Mouse (Mus musculus): ENCODE results near the gene Ipo4. TPM values are rescaled to one million over a fixed set of nuclear protein-coding genes. Genes with fewer than 3 reads are reported as not detected.

The Ipo4 gene
- polyA plus RNA-seq, 1 experiment from 2014 or later = 68.5 TPM

GRCm38 (mm10) chr14:55598521-55599390 is 37.0 kb downstream of the Ipo4 start:
- ATAC-seq (ENCODE audit: low FRiP score) = no peak
- Histone ChIP-seq H3K27me3 (no peaks in the 10 kb centered on the region), H3K4me3 (replicated peaks) (no peak overlapping the region), H3K4me1 (peaks cover 6% of the 10 kb centered on the region), H3K36me3 (replicated peaks) (peaks cover 86% of the 10 kb centered on the region), H3K27ac (no peak overlapping the region), H3K9me3 (no peaks in the 10 kb centered on the region), H3K9ac (no peak overlapping the region), H3K4me2 (no peak overlapping the region)
- WGBS = 94% methylated on average over 21 of the region's 21 CpGs

GRCm38 (mm10) chr14:55596036-55596690 is 39.6 kb downstream of the Ipo4 start:
- H3K9ac ChIP-seq = no peak overlapping the region
- H3K4me3 ChIP-seq (replicated peaks) = no peak overlapping the region
- H3K36me3 ChIP-seq (replicated peaks) = peaks cover 60% of the 10 kb centered on the region
- 81% methylated on average over 13 of the region's 13 CpGs for WGBS
- H3K27ac ChIP-seq = no peak overlapping the region
- ATAC-seq (ENCODE audit: low FRiP score) = no peak
- H3K4me2 ChIP-seq = no peak overlapping the region
- no peaks in the 10 kb centered on the region for H3K27me3 ChIP-seq
- no peaks in the 10 kb centered on the region for H3K9me3 ChIP-seq
- peaks cover 20% of the 10 kb centered on the region for H3K4me1 ChIP-seq

DNA sequence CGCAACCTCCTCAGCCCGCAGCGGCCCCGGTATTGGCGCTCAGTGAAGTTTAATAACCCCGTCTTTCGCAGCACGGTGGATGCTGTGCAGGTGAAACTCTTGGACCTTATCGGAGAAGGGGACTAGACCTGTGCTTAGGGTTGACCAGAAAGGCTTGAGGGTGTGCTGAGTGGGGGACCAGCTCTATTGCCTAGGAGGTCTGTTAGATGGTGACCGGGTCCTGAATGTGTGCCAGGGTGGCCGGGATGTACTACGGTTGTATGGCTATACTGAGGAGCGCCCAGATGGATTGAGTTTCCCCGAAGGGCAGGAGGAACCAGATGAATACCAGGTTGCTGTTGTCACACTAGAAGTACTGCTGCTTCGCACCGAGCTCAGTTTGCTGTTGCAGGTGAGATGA is 43.5 kb downstream of the Ipo4 start:
- Histone ChIP-seq H3K27ac (no peak overlapping the region), H3K36me3 (replicated peaks) (peaks cover 36% of the 10 kb centered on the region), H3K27me3 (no peaks in the 10 kb centered on the region), H3K4me1 (peaks cover 28% of the 10 kb centered on the region), H3K9me3 (no peaks in the 10 kb centered on the region), H3K9ac (peak overlapping the region; percentile 83), H3K4me2 (peak overlapping the region; percentile 97), H3K4me3 (replicated peaks) (peak overlapping the region; percentile 83)
- WGBS = 8% methylated on average over 16 of the region's 16 CpGs
- no peak for ATAC-seq (ENCODE audit: low FRiP score)

DNA sequence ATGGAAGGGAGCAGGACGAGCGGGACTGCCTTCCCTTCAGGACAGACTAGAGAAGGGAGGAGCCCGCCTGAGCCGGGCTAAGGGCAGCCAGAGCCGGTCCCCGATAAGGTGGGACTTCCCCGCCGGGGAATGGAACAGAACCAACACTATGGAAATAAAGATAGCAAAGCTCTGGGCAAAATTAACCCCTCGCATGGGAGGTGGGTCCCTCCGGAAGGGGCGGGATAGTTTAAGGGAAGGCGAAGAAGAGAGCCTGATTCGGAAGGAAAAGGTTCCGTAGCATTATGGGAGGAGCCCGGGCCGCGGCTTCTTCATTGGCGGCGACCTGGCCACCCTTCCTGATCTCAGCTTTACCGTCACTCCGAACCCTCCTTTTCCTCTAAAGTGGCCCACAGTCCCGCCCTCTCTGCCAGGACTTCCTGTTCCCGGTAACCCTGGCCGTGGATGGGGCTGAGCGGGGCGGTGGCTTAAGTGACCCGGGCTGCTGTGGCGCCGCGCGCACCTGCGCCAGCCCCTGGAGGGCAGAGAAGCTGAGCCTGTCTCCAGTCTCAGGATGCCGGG is 44.3 kb downstream of the Ipo4 start, which contains the start of gene Rnf31:
Gene Rnf31 (plus strand): TSS at position 378 of the 561 bp plus-strand sequence.
- Histone ChIP-seq H3K27ac (peak within 1 kb of the TSS; percentile 95), H3K9ac (peak within 1 kb of the TSS; percentile 83), H3K4me2 (peak within 1 kb of the TSS; percentile 97), H3K9me3 (no peaks in the 10 kb centered on the region), H3K4me1 (peaks cover 28% of the 10 kb centered on the region), H3K36me3 (replicated peaks) (peaks cover 28% of the 10 kb centered on the region), H3K27me3 (no peaks in the 10 kb centered on the region), H3K4me3 (replicated peaks) (peak within 1 kb of the TSS; percentile 83)
- peak; percentile 91 for ATAC-seq (ENCODE audit: low FRiP score)
- under 1% methylated on average over 33 of the region's 33 CpGs for WGBS

GRCm38 (mm10) chr14:55590748-55591330 is 44.9 kb downstream of the Ipo4 start, which contains the start of gene Psme2:
TSS of gene Psme2 (minus strand) at chr14:55591113.
- peak; percentile 97 for ATAC-seq (ENCODE audit: low FRiP score)
- WGBS = 2% methylated on average over 22 of the region's 22 CpGs
- peak within 1 kb of the TSS; percentile 83 for H3K9ac ChIP-seq
- peak within 1 kb of the TSS; percentile 83 for H3K4me3 ChIP-seq (replicated peaks)
- H3K9me3 ChIP-seq = no peaks in the 10 kb centered on the region
- peaks cover 22% of the 10 kb centered on the region for H3K36me3 ChIP-seq (replicated peaks)
- H3K27me3 ChIP-seq = no peaks in the 10 kb centered on the region
- H3K4me1 ChIP-seq = peaks cover 28% of the 10 kb centered on the region
- peak within 1 kb of the TSS; percentile 95 for H3K27ac ChIP-seq
- peak within 1 kb of the TSS; percentile 97 for H3K4me2 ChIP-seq

- Histone ChIP-seq H3K27ac (0 out of 2 replicates have a peak overlapping the region, but pooled peaks have one; percentile 95), H3K4me3 (replicated peaks) (peak overlapping the region; percentile 83), H3K4me2 (peak overlapping the region; percentile 97), H3K36me3 (replicated peaks) (peaks cover 13% of the 10 kb centered on the region), H3K9ac (peak overlapping the region; percentile 83), H3K9me3 (no peaks in the 10 kb centered on the region), H3K4me1 (peaks cover 34% of the 10 kb centered on the region), H3K27me3 (no peaks in the 10 kb centered on the region; the same call in 1 of the 2 replicates)
- ATAC-seq (ENCODE audit: low FRiP score) = no peak
- 87% methylated on average over 11 of the region's 11 CpGs for WGBS
Observed at GRCm38 (mm10) chr14:55589771-55590448, 45.8 kb downstream of the Ipo4 start.

DNA sequence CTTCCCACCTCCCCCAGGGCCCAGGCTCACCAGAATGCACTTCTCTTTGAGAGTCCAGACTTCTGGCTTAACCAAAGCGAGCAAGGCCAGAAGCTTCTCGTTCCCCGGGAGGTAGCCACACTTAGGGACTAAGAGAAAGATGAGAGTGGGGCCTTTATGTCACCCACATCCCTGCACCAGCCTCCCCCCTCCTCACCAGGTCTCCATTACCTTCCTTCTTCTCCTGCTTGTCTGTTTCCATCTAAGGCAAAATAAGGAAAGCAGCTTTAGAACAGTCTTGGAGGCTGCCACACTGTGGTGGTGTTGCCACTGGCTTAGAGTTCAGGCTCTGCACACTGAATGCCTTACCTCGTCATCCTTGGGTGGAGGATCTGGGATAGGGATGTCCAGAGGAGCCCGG is 46.5 kb downstream of the Ipo4 start:
- Histone ChIP-seq H3K4me1 (peaks cover 39% of the 10 kb centered on the region), H3K4me2 (no peak overlapping the region), H3K4me3 (replicated peaks) (no peak overlapping the region), H3K27me3 (peaks cover 6% of the 10 kb centered on the region; the same call in 1 of the 2 replicates), H3K9me3 (no peaks in the 10 kb centered on the region), H3K27ac (no peak overlapping the region), H3K36me3 (replicated peaks) (peaks cover 8% of the 10 kb centered on the region), H3K9ac (no peak overlapping the region)
- ATAC-seq (ENCODE audit: low FRiP score) = no peak
- 95% methylated on average over 5 of the region's 5 CpGs for WGBS

DNA sequence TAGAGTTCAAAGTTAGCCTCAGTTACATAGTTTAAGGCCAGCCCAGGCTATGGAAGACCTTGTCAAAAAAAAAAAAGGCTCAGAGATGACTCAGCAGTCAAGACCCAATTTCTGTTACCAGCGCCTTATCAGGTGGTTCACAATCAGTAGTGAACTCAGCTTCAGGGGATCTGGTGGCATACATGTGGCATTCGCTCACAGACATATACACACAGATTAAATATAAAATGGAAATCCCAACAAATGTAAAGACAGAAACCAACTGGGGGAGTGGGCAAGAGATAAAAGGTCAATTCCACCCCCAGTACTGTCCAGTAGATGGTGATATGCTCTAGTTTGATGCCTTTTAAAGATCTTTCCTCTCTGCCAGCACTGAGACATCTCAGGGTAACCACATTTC is 49.6 kb downstream of the Ipo4 start:
- Histone ChIP-seq H3K4me1 (peaks cover 19% of the 10 kb centered on the region), H3K27me3 (peaks cover 9% of the 10 kb centered on the region; the same call in 1 of the 2 replicates), H3K9ac (no peak overlapping the region), H3K27ac (no peak overlapping the region), H3K9me3 (no peaks in the 10 kb centered on the region), H3K36me3 (replicated peaks) (peaks cover 13% of the 10 kb centered on the region), H3K4me3 (replicated peaks) (no peak overlapping the region), H3K4me2 (no peak overlapping the region)
- ATAC-seq (ENCODE audit: low FRiP score) = no peak
- WGBS = 94% methylated on average over 2 of the region's 2 CpGs

DNA sequence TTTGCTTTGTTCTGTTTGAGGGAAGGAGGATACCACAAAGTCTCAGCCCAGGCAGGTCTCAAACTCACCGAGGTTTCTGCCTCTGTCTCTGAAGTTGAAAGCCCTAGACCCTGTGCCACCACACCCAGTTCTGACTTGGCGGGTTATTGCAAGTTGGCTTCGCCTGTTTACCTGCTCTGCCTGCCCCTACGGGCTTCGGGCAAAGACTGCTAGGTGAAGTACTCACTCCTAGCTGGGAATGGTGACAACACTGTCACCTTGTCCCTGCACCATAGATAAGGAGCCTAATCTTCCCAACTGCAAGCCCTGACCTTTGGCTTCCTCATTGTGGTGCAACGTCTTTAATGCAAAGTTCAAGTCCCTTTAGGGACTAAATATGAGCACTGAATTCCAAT is 50.2 kb downstream of the Ipo4 start:
- ATAC-seq (ENCODE audit: low FRiP score) = no peak
- Histone ChIP-seq H3K27ac (no peak overlapping the region), H3K36me3 (replicated peaks) (peaks cover 18% of the 10 kb centered on the region), H3K4me3 (replicated peaks) (no peak overlapping the region), H3K4me2 (peak overlapping the region; percentile 68; the same call in 1 of the 2 replicates), H3K9me3 (no peaks in the 10 kb centered on the region), H3K27me3 (peaks cover 9% of the 10 kb centered on the region; the same call in 1 of the 2 replicates), H3K4me1 (peaks cover 19% of the 10 kb centered on the region), H3K9ac (no peak overlapping the region)
- 68% methylated on average over 6 of the region's 6 CpGs for WGBS

GRCm38 (mm10) chr14:55584702-55585565 is 50.8 kb downstream of the Ipo4 start, which contains the start of gene Emc9:
TSS of gene Emc9 (minus strand) at chr14:55585302.
- ATAC-seq (ENCODE audit: low FRiP score) = peak; percentile 51
- peaks cover 13% of the 10 kb centered on the region for H3K4me1 ChIP-seq
- no peaks in the 10 kb centered on the region for H3K9me3 ChIP-seq
- peak within 1 kb of the TSS; percentile 41 for H3K4me3 ChIP-seq (replicated peaks)
- H3K27ac ChIP-seq = no peak within 1 kb of the TSS
- peaks cover 24% of the 10 kb centered on the region for H3K36me3 ChIP-seq (replicated peaks)
- H3K9ac ChIP-seq = peak within 1 kb of the TSS; percentile 58
- WGBS = 3% methylated on average over 43 of the region's 43 CpGs
- peak within 1 kb of the TSS; percentile 68 for H3K4me2 ChIP-seq
- H3K27me3 ChIP-seq = peaks cover 9% of the 10 kb centered on the region; the same call in 1 of the 2 replicates

- Histone ChIP-seq H3K9ac (peak overlapping the region; percentile 58), H3K36me3 (replicated peaks) (peaks cover 24% of the 10 kb centered on the region), H3K27me3 (peaks cover 9% of the 10 kb centered on the region; the same call in 1 of the 2 replicates), H3K27ac (no peak overlapping the region), H3K4me2 (peak overlapping the region; percentile 68), H3K4me1 (peaks cover 11% of the 10 kb centered on the region), H3K4me3 (replicated peaks) (peak overlapping the region; percentile 41), H3K9me3 (no peaks in the 10 kb centered on the region)
- no peak for ATAC-seq (ENCODE audit: low FRiP score)
- WGBS = 41% methylated on average over 5 of the region's 5 CpGs
Observed at GRCm38 (mm10) chr14:55584303-55584701, 51.5 kb downstream of the Ipo4 start.

Measured in forebrain, embryonic 12.5 days (tissue).